Mouse (Mus musculus) left cerebral cortex, adult 11 months (tissue): ENCODE measurements around the gene Eef1b2.
"Not testable (repeated sequence)": the region's sequence is repeated elsewhere in the genome, so short reads cannot be mapped to it uniquely, and the experiment has no call there.

Source experiments
- DNase-seq: peaks from one replicate; pipeline ENCODE4 v3.0.0; 2022; ENCODE audit warnings: low spot score

Gene Eef1b2

GRCm38 (mm10) chr1:63176604-63177421 is at the start of gene Eef1b2, which contains the start of gene Ndufs1:
TSS of gene Eef1b2 (plus strand) at chr1:63176825.
TSS of gene Ndufs1 (minus strand) at chr1:63176833.
- DNase-seq: peak; percentile 95

- DNase-seq: no peak
These were observed 47.4 kb upstream of the Eef1b2 start for GRCm38 (mm10) chr1:63129273-63129672.

GRCm38 (mm10) chr1:63129857-63130690 is 46.6 kb upstream of the Eef1b2 start:
- no peak for DNase-seq

GRCm38 (mm10) chr1:63130883-63131282 is 45.7 kb upstream of the Eef1b2 start:
- DNase-seq: no peak

- DNase-seq: no peak
These were observed 44.9 kb upstream of the Eef1b2 start for GRCm38 (mm10) chr1:63131766-63132165.

GRCm38 (mm10) chr1:63134530-63134929 is 42.1 kb upstream of the Eef1b2 start:
- DNase-seq: no peak

- no peak for DNase-seq
These were observed 38.7 kb upstream of the Eef1b2 start for GRCm38 (mm10) chr1:63137971-63138370.

GRCm38 (mm10) chr1:63138586-63138985 is 38.0 kb upstream of the Eef1b2 start:
- DNase-seq: not testable (repeated sequence)

GRCm38 (mm10) chr1:63140231-63140630 is 36.4 kb upstream of the Eef1b2 start:
- no peak for DNase-seq

GRCm38 (mm10) chr1:63168638-63169037 is 8.0 kb upstream of the Eef1b2 start:
- DNase-seq: no peak

- DNase-seq: no peak
These were observed 772 bp upstream of the Eef1b2 start for GRCm38 (mm10) chr1:63175853-63176252.

GRCm38 (mm10) chr1:63176259-63176603 is 394 bp upstream of the Eef1b2 start:
- peak; percentile 34 for DNase-seq

- DNase-seq: no peak
These were observed 1.7 kb downstream of the Eef1b2 start for GRCm38 (mm10) chr1:63178308-63178707.

- DNase-seq: no peak
These were observed 3.5 kb downstream of the Eef1b2 start for GRCm38 (mm10) chr1:63180122-63180521.

GRCm38 (mm10) chr1:63180575-63180974 is 4.0 kb downstream of the Eef1b2 start:
- not testable (repeated sequence) for DNase-seq

GRCm38 (mm10) chr1:63181019-63181418 is 4.4 kb downstream of the Eef1b2 start:
- peak; percentile 90 for DNase-seq

- DNase-seq: no peak
These were observed 4.9 kb downstream of the Eef1b2 start for GRCm38 (mm10) chr1:63181480-63181879.

- no peak for DNase-seq
These were observed 5.6 kb downstream of the Eef1b2 start for GRCm38 (mm10) chr1:63182212-63182611.

GRCm38 (mm10) chr1:63182636-63183270 is 6.1 kb downstream of the Eef1b2 start:
- peak; percentile 48 for DNase-seq

GRCm38 (mm10) chr1:63185430-63185829 is 8.8 kb downstream of the Eef1b2 start:
- DNase-seq: not testable (repeated sequence)

GRCm38 (mm10) chr1:63188536-63188935 is 11.9 kb downstream of the Eef1b2 start:
- no peak for DNase-seq

- DNase-seq: no peak
These were observed 14.2 kb downstream of the Eef1b2 start for GRCm38 (mm10) chr1:63190851-63191250.
